Mouse (Mus musculus) neural tube, embryonic 12.5 days (tissue): ENCODE data around the gene Spag6l. TPM values are rescaled to one million over a fixed set of nuclear protein-coding genes. Genes with fewer than 3 reads are reported as not detected.
"Not testable (repeated sequence)": the region's sequence is repeated elsewhere in the genome, so short reads cannot be mapped to it uniquely, and the experiment has no call there.

Source experiments
- ATAC-seq: fragments of 200-750 bp; cut with Nextera tagmentation; 2 replicates; pipeline ENCODE4 v1.8.0; 2017; ENCODE audit warnings: low read depth, mild to moderate bottlenecking, moderate TSS enrichment, moderate library complexity; ENCODE audit not compliant: low FRiP score
- H3K27ac ChIP-seq: fragments of 300-500 bp; sonication (generic); 2 replicates; pipeline ENCODE4 v1.5.1; 2016
- H3K27me3 ChIP-seq: fragments of 300-500 bp; sonication (generic); replicated peaks from 2 replicates; pipeline ENCODE4 v1.6.1; 2016; ENCODE audit warnings: mild to moderate bottlenecking
- H3K36me3 ChIP-seq: fragments of 300-500 bp; sonication (generic); 2 replicates; pipeline ENCODE4 v1.6.1; 2016; ENCODE audit warnings: mild to moderate bottlenecking
- H3K4me1 ChIP-seq: fragments of 300-500 bp; sonication (generic); 2 replicates; pipeline ENCODE4 v1.6.1; 2016
- H3K4me2 ChIP-seq: fragments of 300-500 bp; sonication (generic); replicated peaks from 2 replicates; pipeline ENCODE4 v1.6.1; 2016; ENCODE audit warnings: mild to moderate bottlenecking
- H3K4me3 ChIP-seq: fragments of 300-500 bp; sonication (generic); 2 replicates; pipeline ENCODE4 v1.5.1; 2016
- H3K9ac ChIP-seq: fragments of 300-500 bp; sonication (generic); 2 replicates; pipeline ENCODE4 v1.6.1; 2016; ENCODE audit warnings: mild to moderate bottlenecking
- H3K9me3 ChIP-seq: fragments of 300-500 bp; sonication (generic); 2 replicates; pipeline ENCODE4 v1.6.1; 2016; ENCODE audit warnings: mild to moderate bottlenecking
- WGBS: fragments of 180-500 bp; shearing (Covaris S2); methylation state at CpG from one replicate; pipeline ENCODE4 v1.1.7; 2016; 5-methylcytosine and 5-hydroxymethylcytosine counted together
- polyA plus RNA-seq: library from polyadenylated mRNA; unstranded; fragments of >200 nt; fragmentation: Nextera tagmentation; extraction: Ambion mirVana; gene quantifications from 2 replicates; pipeline ENCODE4 v1.2.1, GENCODE M21; 2016

The Spag6l gene
- 3.4 and 4.3 TPM in 2 replicates for polyA plus RNA-seq

DNA sequence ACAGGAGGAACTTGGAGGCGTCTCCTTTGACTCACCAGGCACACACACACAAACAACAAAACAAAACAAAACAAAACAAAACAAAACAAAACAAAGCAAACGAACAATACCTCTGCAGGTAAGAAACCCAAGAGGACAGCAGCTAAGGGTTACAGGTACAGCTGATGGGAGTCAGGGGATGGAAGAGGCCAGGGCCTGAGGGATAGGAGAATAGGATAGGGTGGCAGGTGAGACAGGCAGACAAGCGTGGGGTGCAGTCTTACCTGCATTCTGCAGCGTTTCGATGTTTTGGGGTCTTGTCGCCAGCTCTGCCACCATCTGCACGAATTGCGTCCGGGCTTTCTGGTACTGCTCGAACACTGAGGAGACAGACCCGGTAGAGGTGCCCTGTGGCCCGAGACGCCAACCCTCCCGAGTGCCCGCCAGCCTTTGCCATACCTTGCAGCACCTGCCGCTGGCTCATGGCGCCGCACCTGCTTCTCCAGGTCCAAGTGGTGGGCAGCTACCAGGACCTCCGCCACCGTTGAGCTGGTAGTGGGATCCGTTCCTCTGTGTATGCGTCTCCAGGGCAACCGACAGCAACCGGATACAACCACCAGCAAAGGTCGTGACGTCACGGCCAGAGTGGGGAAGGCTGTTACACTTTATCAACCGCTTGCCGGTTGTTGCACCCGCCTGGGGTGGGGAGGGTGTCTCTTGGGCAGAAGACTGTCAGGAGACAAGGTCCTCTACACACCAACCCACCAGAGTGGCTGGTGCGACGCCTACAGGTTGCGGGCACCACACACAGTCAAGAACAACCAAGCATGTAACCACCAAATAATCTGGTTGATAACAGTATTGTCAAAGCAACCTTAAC is at the start of gene Spag6l:
Gene Spag6l (minus strand): TSS at position 700 of the 859 bp plus-strand sequence.
- no peaks in the 10 kb centered on the region for H3K36me3 ChIP-seq
- H3K4me3 ChIP-seq = peak within 1 kb of the TSS; percentile 47
- H3K27me3 ChIP-seq = no peaks in the 10 kb centered on the region
- peak within 1 kb of the TSS; percentile 40 for H3K9ac ChIP-seq
- ATAC-seq = peak; percentile 96
- no peaks in the 10 kb centered on the region for H3K4me1 ChIP-seq
- 7% methylated on average over 33 of the region's 33 CpGs for WGBS
- no peaks in the 10 kb centered on the region for H3K9me3 ChIP-seq
- peak within 1 kb of the TSS; percentile 84 for H3K4me2 ChIP-seq
- H3K27ac ChIP-seq = no peak within 1 kb of the TSS

DNA sequence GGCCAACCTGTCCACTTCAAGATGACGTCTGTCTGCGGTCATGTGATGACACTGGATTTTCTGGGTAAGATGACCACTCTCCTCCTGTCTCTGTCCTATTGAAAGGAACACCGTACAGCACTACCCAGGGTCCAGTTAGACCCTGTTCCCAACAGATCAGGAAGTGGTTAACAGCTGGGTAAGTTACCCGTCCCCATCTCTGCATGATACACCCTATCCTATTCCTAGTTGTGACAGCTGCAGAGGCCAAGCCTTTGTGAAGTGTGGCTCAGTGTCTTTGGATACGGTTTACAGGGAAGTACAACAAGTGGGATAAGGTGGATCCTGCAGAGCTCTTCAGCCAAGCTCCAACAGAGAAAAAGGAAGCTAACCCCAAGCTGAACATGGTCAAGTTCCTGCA is 49.8 kb upstream of the Spag6l start:
- no peak overlapping the region for H3K9ac ChIP-seq
- H3K4me3 ChIP-seq = no peak overlapping the region
- H3K27ac ChIP-seq = no peak overlapping the region
- H3K27me3 ChIP-seq = no peaks in the 10 kb centered on the region
- no peaks in the 10 kb centered on the region for H3K4me1 ChIP-seq
- H3K36me3 ChIP-seq = peaks cover 85% of the 10 kb centered on the region
- WGBS = 93% methylated on average over 5 of the region's 5 CpGs
- 0 out of 2 replicates have a peak, but pooled peaks cover 10% of the 10 kb centered on the region for H3K9me3 ChIP-seq
- H3K4me2 ChIP-seq = no peak overlapping the region
- ATAC-seq = no peak

DNA sequence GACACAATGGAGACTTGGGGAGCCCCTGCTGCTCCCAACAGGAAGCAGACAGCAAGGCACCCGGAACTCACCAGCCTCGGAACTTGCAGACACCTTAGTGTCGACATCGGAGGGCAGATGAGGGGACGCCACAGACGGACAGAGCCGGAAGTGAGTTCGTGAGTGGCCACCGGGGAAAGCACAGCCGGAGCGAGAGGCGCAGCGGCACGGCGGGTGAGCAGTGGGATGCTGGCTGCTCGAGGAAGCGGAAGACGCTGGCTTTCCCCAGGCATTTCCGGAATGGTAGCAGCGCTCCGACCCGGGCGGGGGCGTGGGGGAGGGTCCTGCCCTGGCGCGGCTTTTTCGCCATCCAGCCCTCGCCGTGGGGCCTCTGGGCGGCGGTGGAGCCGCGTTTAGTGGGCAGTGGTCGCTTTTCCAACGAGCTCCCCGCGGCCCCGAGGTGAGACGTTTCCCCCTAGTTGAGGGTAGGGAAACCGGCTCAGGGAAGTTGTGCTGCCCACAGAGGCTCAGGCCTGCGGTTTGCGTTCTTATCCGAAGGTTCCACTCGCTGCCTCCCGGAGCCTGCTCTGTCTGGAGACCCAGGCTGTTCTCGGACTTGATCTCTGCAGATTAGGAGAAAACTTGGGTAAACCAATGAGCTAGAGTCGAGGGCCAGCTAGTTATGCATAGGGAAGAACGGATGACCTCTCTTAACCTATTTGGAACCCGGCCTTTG is 41.5 kb upstream of the Spag6l start, which contains the start of the genes Top3b and Vpreb1:
Gene Top3b (plus strand): TSS at position 120 of the 715 bp plus-strand sequence.
Gene Vpreb1 (minus strand): TSS at position 227 of the 715 bp plus-strand sequence.
- H3K4me1 ChIP-seq = peaks cover 9% of the 10 kb centered on the region; the same call in 1 of the 2 replicates
- peak within 1 kb of the TSS; percentile 77 for H3K4me2 ChIP-seq
- peak within 1 kb of the TSS; percentile 77 for H3K4me3 ChIP-seq
- H3K36me3 ChIP-seq = peaks cover 6% of the 10 kb centered on the region
- peak within 1 kb of the TSS; percentile 83 for H3K9ac ChIP-seq
- WGBS = under 1% methylated on average over 49 of the region's 49 CpGs
- H3K9me3 ChIP-seq = 0 out of 2 replicates have a peak, but pooled peaks cover under 1% of the 10 kb centered on the region
- no peaks in the 10 kb centered on the region for H3K27me3 ChIP-seq
- H3K27ac ChIP-seq = peak within 1 kb of the TSS; percentile 85
- ATAC-seq = peak; percentile 97

DNA sequence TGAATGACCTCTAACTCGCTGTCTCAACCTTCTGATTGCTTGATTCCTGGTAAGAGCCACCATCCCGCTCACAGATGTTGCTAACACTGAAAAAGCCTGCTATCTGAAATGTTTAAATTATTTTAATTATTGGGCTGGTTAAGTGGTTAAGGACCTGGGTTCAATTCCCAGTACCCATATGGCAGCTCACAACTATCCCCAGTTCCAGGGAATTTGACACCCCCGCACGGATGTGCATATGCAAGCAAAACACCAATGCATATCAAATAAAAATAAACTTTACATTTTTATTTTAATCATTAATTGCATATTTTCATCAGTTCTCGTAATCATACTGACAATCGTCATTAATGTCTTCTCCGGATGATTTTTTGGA is 41.0 kb upstream of the Spag6l start:
- H3K27me3 ChIP-seq = no peaks in the 10 kb centered on the region
- H3K4me3 ChIP-seq = peak overlapping the region; percentile 77
- no peak overlapping the region for H3K27ac ChIP-seq
- no peak overlapping the region for H3K9ac ChIP-seq
- no peaks in the 10 kb centered on the region for H3K9me3 ChIP-seq
- ATAC-seq = peak; percentile 69
- 41% methylated on average over 7 of the region's 7 CpGs for WGBS
- H3K4me1 ChIP-seq = peaks cover 9% of the 10 kb centered on the region; the same call in 1 of the 2 replicates
- H3K36me3 ChIP-seq = peaks cover 3% of the 10 kb centered on the region
- peak overlapping the region; percentile 77 for H3K4me2 ChIP-seq

DNA sequence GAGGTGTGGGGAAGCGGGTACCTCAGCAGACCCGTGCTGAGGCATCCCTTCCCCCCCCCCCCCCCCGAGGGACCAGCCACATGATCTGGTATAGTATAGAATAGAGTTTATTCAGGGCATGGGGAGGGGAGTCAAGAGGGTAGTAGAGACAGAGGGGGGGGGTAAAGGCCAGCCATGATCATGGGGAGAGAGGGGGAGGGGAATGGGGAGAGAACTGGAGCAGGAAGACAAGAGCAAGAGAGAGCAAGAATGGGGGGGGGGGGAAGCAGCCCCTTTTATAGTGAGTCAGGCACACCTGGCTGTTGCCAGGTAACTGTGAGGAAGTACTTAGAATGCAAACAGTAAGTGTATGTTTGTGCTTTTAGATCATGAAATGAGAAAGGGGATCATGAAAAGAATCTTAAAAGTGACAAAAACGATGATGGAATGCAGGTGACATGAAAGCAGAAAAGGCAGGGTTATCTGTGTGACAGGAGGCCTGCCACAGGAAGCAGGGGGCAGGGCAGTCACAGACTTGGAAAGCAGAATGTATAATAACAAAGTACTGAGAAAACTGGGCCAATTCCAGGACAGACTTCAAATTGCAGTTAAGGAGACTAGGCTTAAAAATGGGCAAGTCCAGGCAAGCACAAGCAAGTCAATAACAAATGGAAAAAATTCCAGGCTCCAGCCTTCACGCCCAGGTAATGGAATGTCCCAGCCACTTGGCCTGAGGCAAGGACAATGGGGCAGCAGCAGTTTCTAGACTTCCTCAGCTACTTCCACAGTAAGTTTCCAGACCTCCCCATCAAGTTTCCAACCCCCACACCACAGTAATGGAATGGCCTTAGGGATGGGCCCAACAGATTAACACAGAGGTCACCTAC is 36.7 kb upstream of the Spag6l start:
- no peak overlapping the region for H3K4me2 ChIP-seq
- H3K27me3 ChIP-seq = no peaks in the 10 kb centered on the region
- H3K4me1 ChIP-seq = no peaks in the 10 kb centered on the region
- 54% methylated on average over 5 of the region's 5 CpGs for WGBS
- H3K9ac ChIP-seq = no peak overlapping the region
- H3K27ac ChIP-seq = no peak overlapping the region
- no peaks in the 10 kb centered on the region for H3K9me3 ChIP-seq
- H3K4me3 ChIP-seq = no peak overlapping the region
- no peaks in the 10 kb centered on the region for H3K36me3 ChIP-seq
- no peak for ATAC-seq

DNA sequence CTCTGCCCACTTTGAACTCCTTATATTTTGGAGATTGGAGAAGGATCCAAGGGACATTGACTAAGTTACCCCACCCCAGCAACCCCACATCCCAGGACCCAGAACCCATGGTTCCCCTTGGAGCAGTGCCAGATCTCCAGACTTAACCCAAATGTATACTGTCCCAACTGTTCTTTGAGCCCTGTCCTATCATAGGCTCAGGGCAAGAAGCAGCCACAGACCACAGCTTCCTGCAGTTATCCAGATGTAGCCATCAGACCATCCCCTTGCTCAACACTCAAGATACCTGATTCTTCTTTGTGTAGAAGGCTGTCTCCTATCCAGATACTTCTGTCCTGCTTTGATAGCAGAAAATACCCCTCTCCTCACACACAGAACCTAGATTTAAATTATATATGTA is 36.0 kb upstream of the Spag6l start:
- Histone ChIP-seq H3K36me3 (no peaks in the 10 kb centered on the region), H3K4me1 (no peaks in the 10 kb centered on the region), H3K27me3 (no peaks in the 10 kb centered on the region), H3K4me3 (no peak overlapping the region), H3K9me3 (no peaks in the 10 kb centered on the region), H3K9ac (no peak overlapping the region), H3K4me2 (no peak overlapping the region), H3K27ac (no peak overlapping the region)
- ATAC-seq = no peak

DNA sequence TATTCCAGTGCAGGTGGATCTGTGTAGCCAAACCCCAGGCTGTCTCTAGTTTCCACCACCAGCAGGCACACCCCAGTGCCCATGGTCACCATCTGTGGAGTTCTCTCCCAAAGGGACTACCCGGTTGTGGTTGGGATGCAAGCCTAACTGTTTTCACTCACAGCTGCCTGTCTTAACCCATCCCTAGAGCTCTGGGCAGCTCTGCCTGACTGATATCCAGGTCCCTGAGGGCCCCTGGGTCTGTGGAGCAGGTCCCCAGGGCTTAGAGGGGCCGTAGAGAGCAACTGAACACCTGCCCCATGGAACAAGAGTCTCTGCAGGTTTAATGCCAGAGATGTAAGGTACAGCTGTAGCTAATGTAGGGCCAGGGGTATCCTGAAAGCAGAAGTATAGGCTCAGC is 34.7 kb upstream of the Spag6l start, which contains the start of gene Igll1:
Gene Igll1 (minus strand): TSS at position 8 of the 400 bp plus-strand sequence.
- Histone ChIP-seq H3K4me3 (no peak within 1 kb of the TSS), H3K27me3 (no peaks in the 10 kb centered on the region), H3K4me2 (no peak within 1 kb of the TSS), H3K9ac (no peak within 1 kb of the TSS), H3K4me1 (no peaks in the 10 kb centered on the region), H3K9me3 (no peaks in the 10 kb centered on the region), H3K36me3 (no peaks in the 10 kb centered on the region), H3K27ac (no peak within 1 kb of the TSS)
- no peak for ATAC-seq
- WGBS = 79% methylated on average over 2 of the region's 2 CpGs

DNA sequence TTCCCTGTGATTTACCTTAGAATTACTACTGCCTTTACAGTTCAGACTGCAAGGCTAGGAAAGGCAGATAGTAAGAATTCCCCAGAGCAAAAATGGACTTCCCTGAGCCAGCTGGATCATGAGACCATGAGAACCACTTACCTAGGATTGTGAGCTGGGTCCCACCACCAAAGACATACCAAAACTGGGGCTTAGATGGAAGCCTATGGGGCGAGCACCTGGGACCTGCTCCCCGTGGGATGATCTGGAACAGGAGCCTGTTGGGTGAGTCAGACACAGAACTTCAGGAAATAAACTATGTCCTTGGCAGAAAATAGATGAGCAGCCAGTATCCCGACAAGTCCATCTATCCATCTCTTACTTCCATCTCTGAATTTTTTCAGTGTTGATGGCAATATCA is 33.0 kb upstream of the Spag6l start:
- Histone ChIP-seq H3K9ac (no peak overlapping the region), H3K9me3 (no peaks in the 10 kb centered on the region)

DNA sequence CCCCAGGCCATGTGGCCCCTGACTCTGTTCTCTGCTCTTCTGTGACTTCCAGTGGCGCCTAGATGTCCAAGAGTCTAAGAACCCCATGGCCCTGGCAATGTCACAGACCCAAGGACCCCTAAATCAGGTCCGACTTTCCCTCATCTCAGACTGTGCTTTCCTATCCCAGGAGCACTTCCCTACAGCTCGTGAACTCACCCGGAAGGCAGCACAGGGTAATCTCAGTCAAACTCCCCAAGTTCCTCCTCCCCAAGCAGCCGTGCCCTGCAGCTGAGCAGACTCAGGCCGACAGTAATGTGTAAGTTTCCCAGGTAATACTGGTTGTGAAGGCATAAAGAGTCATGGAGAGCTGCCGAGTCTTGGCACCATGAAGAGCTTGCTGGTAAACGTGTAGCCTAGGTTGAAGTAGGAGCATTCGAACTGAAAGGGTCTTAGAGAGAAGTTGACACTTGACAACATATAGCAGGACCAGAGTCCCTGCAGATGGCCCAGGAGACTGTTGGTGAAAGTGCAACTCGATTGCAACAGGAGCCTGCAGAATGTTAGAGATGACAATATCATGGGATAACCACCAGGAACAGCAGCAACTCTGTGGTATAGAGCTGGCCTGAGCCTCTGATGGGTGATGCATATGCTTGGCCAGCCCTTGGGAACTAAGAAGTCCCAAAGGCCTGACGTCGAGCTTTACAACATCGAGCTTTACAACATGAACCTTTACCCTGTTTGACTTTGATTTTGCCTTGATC is 27.6 kb upstream of the Spag6l start:
- no peak for ATAC-seq
- no peaks in the 10 kb centered on the region for H3K9me3 ChIP-seq
- no peaks in the 10 kb centered on the region for H3K36me3 ChIP-seq
- no peaks in the 10 kb centered on the region for H3K4me1 ChIP-seq
- 77% methylated on average over 13 of the region's 13 CpGs for WGBS
- H3K4me3 ChIP-seq = no peak overlapping the region
- no peaks in the 10 kb centered on the region for H3K27me3 ChIP-seq
- no peak overlapping the region for H3K27ac ChIP-seq
- no peak overlapping the region for H3K4me2 ChIP-seq
- no peak overlapping the region for H3K9ac ChIP-seq

More for the DNA sequence above, 33.0 kb upstream of the Spag6l start:
- Histone ChIP-seq H3K36me3 (no peaks in the 10 kb centered on the region), H3K27ac (no peak overlapping the region), H3K4me2 (no peak overlapping the region), H3K4me3 (no peak overlapping the region), H3K27me3 (no peaks in the 10 kb centered on the region), H3K4me1 (no peaks in the 10 kb centered on the region)
- ATAC-seq = no peak
- WGBS = 67% methylated on average over 3 of the region's 3 CpGs

DNA sequence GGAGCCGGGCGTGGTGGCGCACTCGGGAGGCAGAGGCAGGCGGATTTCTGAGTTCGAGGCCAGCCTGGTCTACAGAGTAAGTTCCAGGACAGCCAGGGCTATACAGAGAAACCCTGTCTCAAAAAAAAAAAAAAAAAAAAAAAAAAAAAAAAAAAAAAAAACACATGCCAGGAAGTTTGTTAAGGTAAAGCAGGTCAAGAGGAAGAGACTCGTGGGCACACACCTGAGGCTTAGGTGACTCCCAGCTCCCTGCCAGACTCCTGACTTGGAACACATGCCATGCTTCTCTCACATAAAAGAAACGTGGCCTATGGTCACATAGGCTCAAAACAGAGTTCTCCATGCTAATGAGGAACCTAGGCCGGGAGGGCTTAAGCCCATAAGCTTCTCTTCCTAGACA is 26.8 kb upstream of the Spag6l start:
- H3K27me3 ChIP-seq, H3K9ac ChIP-seq, ATAC-seq, H3K9me3 ChIP-seq, H3K4me2 ChIP-seq, H3K4me1 ChIP-seq, H3K36me3 ChIP-seq, H3K4me3 ChIP-seq, H3K27ac ChIP-seq: not testable (repeated sequence)
- 83% methylated on average over 9 of the region's 9 CpGs for WGBS

DNA sequence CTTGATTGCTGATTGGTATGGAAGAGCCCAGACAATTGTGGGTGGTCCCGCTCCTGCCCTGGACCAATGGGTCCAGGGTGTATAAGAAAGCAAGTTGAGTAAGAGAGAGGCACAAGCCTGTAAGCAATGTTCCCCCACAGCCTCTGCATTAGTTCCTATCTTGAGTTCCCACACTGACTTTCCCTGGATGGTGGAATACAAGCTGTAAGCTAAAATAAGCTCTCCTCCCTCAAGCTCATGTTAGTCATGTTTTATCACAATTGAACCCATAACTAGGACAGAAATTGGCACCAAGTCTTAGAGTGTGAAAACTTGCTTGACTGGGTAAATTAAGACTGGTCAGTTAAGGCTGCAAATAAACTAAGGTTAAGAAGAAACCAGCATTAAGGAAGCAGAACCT is 26.3 kb upstream of the Spag6l start:
- no peak for ATAC-seq
- Histone ChIP-seq H3K27me3 (no peaks in the 10 kb centered on the region), H3K4me3 (no peak overlapping the region), H3K9ac (no peak overlapping the region), H3K9me3 (no peaks in the 10 kb centered on the region), H3K4me2 (no peak overlapping the region), H3K4me1 (no peaks in the 10 kb centered on the region), H3K36me3 (no peaks in the 10 kb centered on the region), H3K27ac (no peak overlapping the region)
- 97% methylated on average over 1 of the region's 1 CpGs for WGBS
